Mouse (Mus musculus) small intestine, adult 2 months (tissue): Measurements from ENCODE around the gene Ppif.

Experiments
- CTCF ChIP-seq: fragments of 200-500 bp; IDR thresholded peaks from 2 replicates; pipeline ENCODE4 v1.5.1; 2012; ENCODE audit warnings: low read depth, mild to moderate bottlenecking, control low read depth, inconsistent platforms, low read length, moderate library complexity, mixed read lengths; ENCODE audit not compliant: insufficient replicate concordance, insufficient read length; ENCODE audit errors: extremely low read depth
- POLR2A ChIP-seq: fragments of 200-500 bp; IDR thresholded peaks from 2 replicates; pipeline ENCODE4 v1.6.1; 2012; ENCODE audit warnings: low read depth, mild to moderate bottlenecking, control low read depth, inconsistent platforms, low read length, moderate library complexity

GRCm38 (mm10) chr14:25686216-25686945 is 7.6 kb upstream of the Ppif start:
- no peak for TF ChIP-seq CTCF
- no peak for TF ChIP-seq POLR2A
